Mouse (Mus musculus) natural killer cell, adult 2 months (primary cell): Measurements from ENCODE around the gene Rex1bd.

Source experiments
- DNase-seq, 2 experiments: peaks; one replicate each; pipeline ENCODE4 v3.0.0; 2022; ENCODE audit warnings: low spot score in 2 of 2

Gene Rex1bd

GRCm38 (mm10) chr8:70477269-70477982, 29.1 kb downstream of the Rex1bd start:
- no peak for DNase-seq

- DNase-seq: peak; percentile 97
Measured at GRCm38 (mm10) chr8:70476333-70477268, 30.0 kb downstream of the Rex1bd start, which contains the start of gene Klhl26. Gene Klhl26 (minus strand): TSS chr8:70476968.

GRCm38 (mm10) chr8:70471856-70472255, 34.7 kb downstream of the Rex1bd start:
- DNase-seq: no peak

- DNase-seq: no peak
Measured at GRCm38 (mm10) chr8:70469938-70470337, 36.6 kb downstream of the Rex1bd start.

- DNase-seq: no peak
Measured at GRCm38 (mm10) chr8:70469295-70469916, 37.1 kb downstream of the Rex1bd start.

GRCm38 (mm10) chr8:70468733-70469132, 37.8 kb downstream of the Rex1bd start:
- DNase-seq: no peak

GRCm38 (mm10) chr8:70467907-70468306, 38.6 kb downstream of the Rex1bd start:
- no peak for DNase-seq

- DNase-seq: no peak
Measured at GRCm38 (mm10) chr8:70467229-70467725, 39.3 kb downstream of the Rex1bd start.

GRCm38 (mm10) chr8:70466771-70467170, 39.8 kb downstream of the Rex1bd start:
- DNase-seq: no peak

- no peak for DNase-seq
Measured at GRCm38 (mm10) chr8:70466305-70466704, 40.2 kb downstream of the Rex1bd start.

- no peak for DNase-seq
Measured at GRCm38 (mm10) chr8:70465701-70466100, 40.9 kb downstream of the Rex1bd start.

GRCm38 (mm10) chr8:70464162-70464561, 42.4 kb downstream of the Rex1bd start:
- DNase-seq: no peak

GRCm38 (mm10) chr8:70463306-70463705, 43.2 kb downstream of the Rex1bd start:
- DNase-seq: no peak

GRCm38 (mm10) chr8:70462516-70462813, 44.1 kb downstream of the Rex1bd start:
- no peak for DNase-seq

- no peak for DNase-seq
Measured at GRCm38 (mm10) chr8:70461765-70462515, 44.6 kb downstream of the Rex1bd start.

GRCm38 (mm10) chr8:70460606-70461005, 45.9 kb downstream of the Rex1bd start:
- DNase-seq: no peak

GRCm38 (mm10) chr8:70460199-70460598, 46.4 kb downstream of the Rex1bd start:
- no peak for DNase-seq

GRCm38 (mm10) chr8:70459636-70460035, 46.9 kb downstream of the Rex1bd start:
- DNase-seq: no peak

GRCm38 (mm10) chr8:70458462-70458861, 48.1 kb downstream of the Rex1bd start:
- DNase-seq: no peak

- no peak for DNase-seq
Measured at GRCm38 (mm10) chr8:70457882-70458281, 48.7 kb downstream of the Rex1bd start.

GRCm38 (mm10) chr8:70456996-70457395, 49.6 kb downstream of the Rex1bd start:
- DNase-seq: no peak
